Mouse (Mus musculus) forebrain, embryonic 13.5 days (tissue): ENCODE measurements around the gene Scfd2. TPM values are rescaled to one million over a fixed set of nuclear protein-coding genes. Genes with fewer than 3 reads are reported as not detected.

Experiments used
- ATAC-seq: fragments of 200-750 bp; cut with Nextera tagmentation; 2 replicates; pipeline ENCODE4 v1.8.0; 2017
- H3K27ac ChIP-seq: fragments of 300-500 bp; sonication (generic); 2 replicates; pipeline ENCODE4 v1.5.1; 2015; ENCODE audit warnings: inconsistent platforms, mild to moderate bottlenecking, moderate library complexity
- H3K27me3 ChIP-seq: fragments of 300-500 bp; sonication (generic); 2 replicates; pipeline ENCODE4 v1.6.1; 2015; ENCODE audit warnings: mild to moderate bottlenecking, inconsistent platforms
- H3K36me3 ChIP-seq: fragments of 300-500 bp; sonication (generic); 2 replicates; pipeline ENCODE4 v1.6.1; 2015; ENCODE audit warnings: mild to moderate bottlenecking, inconsistent platforms; ENCODE audit not compliant: poor library complexity, severe bottlenecking
- H3K4me1 ChIP-seq: fragments of 300-500 bp; sonication (generic); 2 replicates; pipeline ENCODE4 v1.6.1; 2015; ENCODE audit warnings: inconsistent platforms
- H3K4me2 ChIP-seq: fragments of 300-500 bp; sonication (generic); 2 replicates; pipeline ENCODE4 v1.6.1; 2015; ENCODE audit warnings: inconsistent platforms, mild to moderate bottlenecking, moderate library complexity
- H3K4me3 ChIP-seq: fragments of 300-500 bp; sonication (generic); 2 replicates; pipeline ENCODE4 v1.5.1; 2015; ENCODE audit warnings: mild to moderate bottlenecking, inconsistent platforms
- H3K9ac ChIP-seq: fragments of 300-500 bp; sonication (generic); 2 replicates; pipeline ENCODE4 v1.6.1; 2015; ENCODE audit warnings: mild to moderate bottlenecking, inconsistent platforms
- H3K9me3 ChIP-seq: fragments of 300-500 bp; sonication (generic); replicated peaks from 2 replicates; pipeline ENCODE4 v1.6.1; 2016; ENCODE audit warnings: inconsistent platforms
- WGBS: fragments of 180-500 bp; shearing (Covaris S2); methylation state at CpG from one replicate; pipeline ENCODE4 v1.1.7; 2015; 5-methylcytosine and 5-hydroxymethylcytosine counted together
- polyA plus RNA-seq: library from polyadenylated mRNA; unstranded; fragments of >200 nt; fragmentation: Nextera tagmentation; extraction: Ambion mirVana; gene quantifications from 2 replicates; pipeline ENCODE4 v1.2.1, GENCODE M21; 2015

The Scfd2 gene
- polyA plus RNA-seq, 1 experiment from 2014 or later: 17.9 TPM

- no peaks in the 10 kb centered on the region for H3K27me3 ChIP-seq
- no peak for ATAC-seq
- H3K4me2 ChIP-seq: no peak overlapping the region
- H3K9me3 ChIP-seq: no peaks in the 10 kb centered on the region
- WGBS: 69% methylated on average over 6 of the region's 6 CpGs
- no peaks in the 10 kb centered on the region for H3K4me1 ChIP-seq
- no peak overlapping the region for H3K27ac ChIP-seq
- H3K9ac ChIP-seq: no peak overlapping the region
- H3K4me3 ChIP-seq: no peak overlapping the region
- no peaks in the 10 kb centered on the region for H3K36me3 ChIP-seq
These were observed 48.9 kb downstream of the Scfd2 start for GRCm38 (mm10) chr5:74482633-74483032.

- no peaks in the 10 kb centered on the region for H3K4me1 ChIP-seq
- H3K36me3 ChIP-seq: no peaks in the 10 kb centered on the region
- H3K9ac ChIP-seq: no peak overlapping the region
- H3K27me3 ChIP-seq: no peaks in the 10 kb centered on the region
- H3K4me2 ChIP-seq: no peak overlapping the region
- H3K4me3 ChIP-seq: no peak overlapping the region
- no peak for ATAC-seq
- no peak overlapping the region for H3K27ac ChIP-seq
- H3K9me3 ChIP-seq: no peaks in the 10 kb centered on the region
- WGBS: 57% methylated on average over 3 of the region's 3 CpGs
These were observed 49.5 kb downstream of the Scfd2 start for GRCm38 (mm10) chr5:74482034-74482433.

GRCm38 (mm10) chr5:74480409-74480808 lies 51.1 kb downstream of the Scfd2 start:
- H3K4me2 ChIP-seq: no peak overlapping the region
- H3K27me3 ChIP-seq: no peaks in the 10 kb centered on the region
- no peak overlapping the region for H3K9ac ChIP-seq
- no peak overlapping the region for H3K4me3 ChIP-seq
- no peaks in the 10 kb centered on the region for H3K36me3 ChIP-seq
- no peak overlapping the region for H3K27ac ChIP-seq
- no peak for ATAC-seq
- H3K9me3 ChIP-seq: no peaks in the 10 kb centered on the region
- no peaks in the 10 kb centered on the region for H3K4me1 ChIP-seq
- 81% methylated on average over 4 of the region's 4 CpGs for WGBS

- no peaks in the 10 kb centered on the region for H3K36me3 ChIP-seq
- H3K4me2 ChIP-seq: no peak overlapping the region
- no peaks in the 10 kb centered on the region for H3K4me1 ChIP-seq
- H3K9me3 ChIP-seq: no peaks in the 10 kb centered on the region
- no peak overlapping the region for H3K9ac ChIP-seq
- H3K4me3 ChIP-seq: no peak overlapping the region
- 93% methylated on average over 4 of the region's 4 CpGs for WGBS
- no peak for ATAC-seq
- H3K27me3 ChIP-seq: no peaks in the 10 kb centered on the region
- no peak overlapping the region for H3K27ac ChIP-seq
These were observed 51.6 kb downstream of the Scfd2 start for GRCm38 (mm10) chr5:74479947-74480346.

- no peaks in the 10 kb centered on the region for H3K9me3 ChIP-seq
- no peak for ATAC-seq
These were observed 52.4 kb downstream of the Scfd2 start for GRCm38 (mm10) chr5:74479157-74479556.

GRCm38 (mm10) chr5:74476551-74476950 lies 55.0 kb downstream of the Scfd2 start:
- ATAC-seq: no peak
- WGBS: 83% methylated on average over 10 of the region's 10 CpGs

More at GRCm38 (mm10) chr5:74479157-74479556, 52.4 kb downstream of the Scfd2 start:
- no peak overlapping the region for H3K4me3 ChIP-seq
- no peaks in the 10 kb centered on the region for H3K27me3 ChIP-seq
- no peaks in the 10 kb centered on the region for H3K4me1 ChIP-seq
- no peak overlapping the region for H3K9ac ChIP-seq
- H3K27ac ChIP-seq: no peak overlapping the region
- no peaks in the 10 kb centered on the region for H3K36me3 ChIP-seq
- H3K4me2 ChIP-seq: no peak overlapping the region
- 77% methylated on average over 5 of the region's 5 CpGs for WGBS

GRCm38 (mm10) chr5:74473117-74473516 lies 58.4 kb downstream of the Scfd2 start:
- H3K4me2 ChIP-seq: no peak overlapping the region
- 86% methylated on average over 11 of the region's 11 CpGs for WGBS
- no peaks in the 10 kb centered on the region for H3K4me1 ChIP-seq
- H3K36me3 ChIP-seq: no peaks in the 10 kb centered on the region
- ATAC-seq: no peak
- H3K9me3 ChIP-seq: no peaks in the 10 kb centered on the region
- no peaks in the 10 kb centered on the region for H3K27me3 ChIP-seq
- H3K4me3 ChIP-seq: no peak overlapping the region
- H3K27ac ChIP-seq: no peak overlapping the region
- no peak overlapping the region for H3K9ac ChIP-seq

More at GRCm38 (mm10) chr5:74476551-74476950, 55.0 kb downstream of the Scfd2 start:
- Histone ChIP-seq H3K4me3 (no peak overlapping the region), H3K9me3 (no peaks in the 10 kb centered on the region), H3K4me1 (no peaks in the 10 kb centered on the region), H3K27ac (no peak overlapping the region), H3K4me2 (no peak overlapping the region), H3K9ac (no peak overlapping the region), H3K27me3 (no peaks in the 10 kb centered on the region), H3K36me3 (no peaks in the 10 kb centered on the region)

- H3K4me1 ChIP-seq: no peaks in the 10 kb centered on the region
- no peak for ATAC-seq
- H3K4me3 ChIP-seq: no peak overlapping the region
- no peaks in the 10 kb centered on the region for H3K27me3 ChIP-seq
- WGBS: 95% methylated on average over 3 of the region's 3 CpGs
- H3K36me3 ChIP-seq: no peaks in the 10 kb centered on the region
- H3K9ac ChIP-seq: no peak overlapping the region
- H3K9me3 ChIP-seq: no peaks in the 10 kb centered on the region
- H3K27ac ChIP-seq: no peak overlapping the region
- H3K4me2 ChIP-seq: no peak overlapping the region
These were observed 60.7 kb downstream of the Scfd2 start for GRCm38 (mm10) chr5:74470819-74471218.

GRCm38 (mm10) chr5:74469620-74470019 lies 61.9 kb downstream of the Scfd2 start:
- H3K27ac ChIP-seq: no peak overlapping the region
- H3K9ac ChIP-seq: no peak overlapping the region
- no peak overlapping the region for H3K4me3 ChIP-seq
- H3K27me3 ChIP-seq: no peaks in the 10 kb centered on the region
- H3K4me2 ChIP-seq: no peak overlapping the region
- no peaks in the 10 kb centered on the region for H3K4me1 ChIP-seq
- 94% methylated on average over 1 of the region's 1 CpGs for WGBS
- H3K36me3 ChIP-seq: no peaks in the 10 kb centered on the region
- no peaks in the 10 kb centered on the region for H3K9me3 ChIP-seq
- no peak for ATAC-seq

GRCm38 (mm10) chr5:74467753-74468152 lies 63.8 kb downstream of the Scfd2 start:
- H3K9me3 ChIP-seq: no peaks in the 10 kb centered on the region
- no peaks in the 10 kb centered on the region for H3K27me3 ChIP-seq
- no peaks in the 10 kb centered on the region for H3K4me1 ChIP-seq
- H3K9ac ChIP-seq: no peak overlapping the region
- no peak overlapping the region for H3K27ac ChIP-seq
- H3K36me3 ChIP-seq: no peaks in the 10 kb centered on the region
- no peak for ATAC-seq
- WGBS: 69% methylated on average over 3 of the region's 3 CpGs
- no peak overlapping the region for H3K4me3 ChIP-seq
- no peak overlapping the region for H3K4me2 ChIP-seq

- no peak for ATAC-seq
- WGBS: 94% methylated on average over 2 of the region's 2 CpGs
These were observed 74.8 kb downstream of the Scfd2 start for GRCm38 (mm10) chr5:74456759-74457158.

GRCm38 (mm10) chr5:74455510-74456269 lies 75.9 kb downstream of the Scfd2 start:
- Histone ChIP-seq H3K9me3 (no peaks in the 10 kb centered on the region), H3K9ac (no peak overlapping the region), H3K27ac (no peak overlapping the region), H3K4me2 (no peak overlapping the region), H3K4me3 (no peak overlapping the region), H3K36me3 (no peaks in the 10 kb centered on the region), H3K27me3 (no peaks in the 10 kb centered on the region), H3K4me1 (no peaks in the 10 kb centered on the region)
- no peak for ATAC-seq
- WGBS: 94% methylated on average over 6 of the region's 6 CpGs

More at GRCm38 (mm10) chr5:74456759-74457158, 74.8 kb downstream of the Scfd2 start:
- Histone ChIP-seq H3K36me3 (no peaks in the 10 kb centered on the region), H3K4me2 (no peak overlapping the region), H3K27me3 (no peaks in the 10 kb centered on the region), H3K4me1 (no peaks in the 10 kb centered on the region), H3K4me3 (no peak overlapping the region), H3K27ac (no peak overlapping the region), H3K9ac (no peak overlapping the region), H3K9me3 (no peaks in the 10 kb centered on the region)

GRCm38 (mm10) chr5:74455094-74455493 lies 76.5 kb downstream of the Scfd2 start:
- 84% methylated on average over 9 of the region's 9 CpGs for WGBS
- no peak overlapping the region for H3K4me2 ChIP-seq

More at GRCm38 (mm10) chr5:74455094-74455493, 76.5 kb downstream of the Scfd2 start:
- Histone ChIP-seq H3K4me3 (no peak overlapping the region), H3K27me3 (no peaks in the 10 kb centered on the region), H3K9ac (no peak overlapping the region), H3K27ac (no peak overlapping the region), H3K4me1 (no peaks in the 10 kb centered on the region), H3K36me3 (no peaks in the 10 kb centered on the region), H3K9me3 (no peaks in the 10 kb centered on the region)
- no peak for ATAC-seq
